Mouse (Mus musculus): ENCODE measurements around the gene 4921501E09Rik.

GRCm38 (mm10) chr17:33091630-33092029 is 23.8 kb upstream of the 4921501E09Rik start:
- no peak for TF ChIP-seq CTCF (IDR thresholded peaks at IDR 0.05; ENCODE audit: extremely low read depth, insufficient read length, insufficient replicate concordance, low read depth, low read length)
- no peak for TF ChIP-seq POLR2A (IDR thresholded peaks at IDR 0.05; ENCODE audit: low read depth, low read length)
